Mouse (Mus musculus): ENCODE measurements around the gene St6galnac3. TPM values are rescaled to one million over a fixed set of nuclear protein-coding genes. Genes with fewer than 3 reads are reported as not detected.

The St6galnac3 gene
- total and polyA plus RNA-seq, 2 experiments from 2014 or later = 6.9 to 16.6 TPM

GRCm38 (mm10) chr3:153276101-153276829 lies 448.7 kb downstream of the St6galnac3 start:
- TF ChIP-seq CTCF (IDR thresholded peaks at IDR 0.05; ENCODE audit: low read depth) = no peak
- 41% methylated on average over 8 of the region's 8 CpGs for WGBS
- ATAC-seq (no peak), DNase-seq (no peak)
- peaks cover 15% of the 10 kb centered on the region for H3K4me1 ChIP-seq (ENCODE audit: insufficient read depth)
- H3K4me3 ChIP-seq (ENCODE audit: low read depth, low read length) = no peak overlapping the region
- no peak overlapping the region for H3K9ac ChIP-seq
- H3K27me3 ChIP-seq (ENCODE audit: insufficient read depth, low read length) = no peaks in the 10 kb centered on the region
- H3K4me2 ChIP-seq (ENCODE audit: low read depth) = no peak overlapping the region; the same call in 1 of the 2 replicates
- no peaks in the 10 kb centered on the region for H3K36me3 ChIP-seq (ENCODE audit: insufficient read depth)
- H3K27ac ChIP-seq (ENCODE audit: low read depth, low read length) = no peak overlapping the region
- H3K9me3 ChIP-seq (ENCODE audit: low read length) = no peaks in the 10 kb centered on the region

DNA sequence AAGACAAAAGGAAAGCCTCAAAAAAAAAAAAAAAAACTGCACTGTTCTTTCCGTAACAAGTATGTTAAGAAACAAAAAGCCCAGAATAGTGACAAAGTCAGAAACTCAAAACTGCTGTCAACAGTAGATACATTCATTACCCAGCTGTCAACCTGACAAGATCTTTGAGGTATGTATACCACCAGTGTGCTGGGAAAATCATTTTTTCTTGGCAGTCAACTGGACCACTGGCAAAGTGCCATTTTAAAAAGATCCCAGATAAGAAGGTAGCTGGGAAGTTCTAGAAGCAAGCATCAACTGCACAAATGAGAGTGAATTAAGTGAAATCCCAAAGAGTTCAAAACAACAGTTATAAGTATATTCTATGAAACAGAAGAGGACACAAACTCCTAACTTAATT lies 452.7 kb downstream of the St6galnac3 start:
- H3K27ac ChIP-seq (ENCODE audit: low read depth, low read length) = no peak overlapping the region
- TF ChIP-seq CTCF (IDR thresholded peaks at IDR 0.05; ENCODE audit: low read depth) = no peak
- no peak overlapping the region for H3K9ac ChIP-seq
- WGBS = 85% methylated on average over 1 of the region's 1 CpGs
- H3K4me3 ChIP-seq (ENCODE audit: low read depth, low read length) = no peak overlapping the region
- no peaks in the 10 kb centered on the region for H3K9me3 ChIP-seq (ENCODE audit: low read length)
- no peak for DNase-seq
- no peak for ATAC-seq
- peaks cover 10% of the 10 kb centered on the region for H3K4me1 ChIP-seq (ENCODE audit: insufficient read depth)
- H3K36me3 ChIP-seq (ENCODE audit: insufficient read depth) = no peaks in the 10 kb centered on the region
- H3K27me3 ChIP-seq (ENCODE audit: insufficient read depth, low read length) = no peaks in the 10 kb centered on the region
- no peak overlapping the region for H3K4me2 ChIP-seq (ENCODE audit: low read depth)

- no peak overlapping the region for H3K4me2 ChIP-seq (ENCODE audit: low read depth)
- no peaks in the 10 kb centered on the region for H3K9me3 ChIP-seq (ENCODE audit: low read length)
- no peak overlapping the region for H3K4me3 ChIP-seq (ENCODE audit: low read depth, low read length)
- no peak for DNase-seq
- TF ChIP-seq CTCF (IDR thresholded peaks at IDR 0.05; ENCODE audit: low read depth) = no peak
- 68% methylated on average over 8 of the region's 8 CpGs for WGBS
- H3K9ac ChIP-seq = no peak overlapping the region
- no peaks in the 10 kb centered on the region for H3K27me3 ChIP-seq (ENCODE audit: insufficient read depth, low read length)
- 0 out of 2 replicates have a peak, but pooled peaks cover 3% of the 10 kb centered on the region for H3K4me1 ChIP-seq (ENCODE audit: insufficient read depth)
- H3K36me3 ChIP-seq (ENCODE audit: insufficient read depth) = no peaks in the 10 kb centered on the region
- no peak for ATAC-seq
- H3K27ac ChIP-seq (ENCODE audit: low read depth, low read length) = no peak overlapping the region
These were observed 457.6 kb downstream of the St6galnac3 start for GRCm38 (mm10) chr3:153267397-153267796.

DNA sequence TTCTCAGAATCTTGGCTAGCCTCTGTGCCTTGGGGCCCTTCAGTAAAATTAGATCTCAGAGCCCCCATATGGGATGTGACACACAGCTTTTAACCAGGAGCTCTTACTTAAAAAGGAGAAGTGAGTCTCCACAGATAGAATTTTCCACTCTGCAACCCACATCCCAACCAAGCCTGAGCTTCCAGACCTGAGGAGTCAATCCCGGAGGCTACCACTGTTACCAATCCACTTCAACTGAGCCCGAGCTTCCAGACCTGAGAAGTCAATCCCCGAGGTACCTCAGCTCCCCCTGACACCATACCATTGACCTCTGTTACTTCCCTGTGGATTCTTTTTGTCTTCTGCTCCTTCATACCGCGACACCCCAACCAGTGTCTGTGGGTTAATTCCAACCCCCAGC lies 463.0 kb downstream of the St6galnac3 start:
- no peak for TF ChIP-seq CTCF (IDR thresholded peaks at IDR 0.05; ENCODE audit: low read depth)

DNA sequence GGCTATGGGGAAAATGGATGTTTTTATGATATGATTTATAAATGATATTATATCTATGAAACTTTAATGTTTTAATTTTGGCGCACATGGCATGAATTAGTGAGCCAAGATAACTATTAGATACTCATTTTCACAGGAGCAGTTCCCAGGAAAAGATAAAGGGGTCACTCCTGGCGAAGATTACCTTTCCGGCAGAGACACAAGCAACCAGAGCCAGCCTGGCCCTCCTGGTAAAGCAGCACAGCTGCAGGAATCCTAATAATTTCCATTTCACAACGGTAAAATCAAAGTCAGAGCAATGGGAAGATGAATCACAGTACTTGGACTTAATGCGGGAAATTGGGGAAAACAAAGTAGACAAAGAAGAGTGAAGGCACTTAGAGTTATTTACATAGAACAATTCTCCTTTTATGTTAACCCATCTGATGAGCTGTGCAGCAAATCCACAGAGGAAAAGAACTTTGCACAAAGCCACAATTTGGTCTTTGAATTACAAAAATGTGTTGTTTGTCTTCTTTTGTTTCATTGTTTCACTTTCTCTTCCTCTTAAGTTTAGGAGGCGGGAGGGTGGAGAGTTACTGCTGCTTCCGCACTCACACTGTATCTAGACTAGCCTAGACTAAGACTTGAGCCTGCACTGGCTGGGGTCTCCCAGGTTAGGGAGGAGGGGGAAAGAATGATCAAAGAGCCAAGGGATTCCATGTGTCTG lies 464.6 kb downstream of the St6galnac3 start:
- WGBS = 62% methylated on average over 7 of the region's 7 CpGs
- Histone ChIP-seq H3K36me3 (ENCODE audit: insufficient read depth) (no peaks in the 10 kb centered on the region), H3K4me2 (ENCODE audit: low read depth) (no peak overlapping the region), H3K27me3 (ENCODE audit: insufficient read depth, low read length) (no peaks in the 10 kb centered on the region), H3K27ac (ENCODE audit: low read depth, low read length) (no peak overlapping the region), H3K9ac (no peak overlapping the region), H3K4me1 (ENCODE audit: insufficient read depth) (0 out of 2 replicates have a peak, but pooled peaks cover 2% of the 10 kb centered on the region), H3K4me3 (ENCODE audit: low read depth, low read length) (no peak overlapping the region), H3K9me3 (ENCODE audit: low read length) (no peaks in the 10 kb centered on the region)
- TF ChIP-seq CTCF (IDR thresholded peaks at IDR 0.05; ENCODE audit: low read depth) = no peak
- ATAC-seq (no peak), DNase-seq (no peak)

More for the DNA sequence above, 463.0 kb downstream of the St6galnac3 start:
- H3K27ac ChIP-seq (ENCODE audit: low read depth, low read length) = no peak overlapping the region
- H3K4me2 ChIP-seq (ENCODE audit: low read depth) = no peak overlapping the region
- H3K4me3 ChIP-seq (ENCODE audit: low read depth, low read length) = no peak overlapping the region
- ATAC-seq (no peak), DNase-seq (no peak)
- H3K36me3 ChIP-seq (ENCODE audit: insufficient read depth) = no peaks in the 10 kb centered on the region
- 82% methylated on average over 5 of the region's 5 CpGs for WGBS
- no peaks in the 10 kb centered on the region for H3K9me3 ChIP-seq (ENCODE audit: low read length)
- 0 out of 2 replicates have a peak, but pooled peaks cover 5% of the 10 kb centered on the region for H3K4me1 ChIP-seq (ENCODE audit: insufficient read depth)
- H3K27me3 ChIP-seq (ENCODE audit: insufficient read depth, low read length) = no peaks in the 10 kb centered on the region
- H3K9ac ChIP-seq = no peak overlapping the region

DNA sequence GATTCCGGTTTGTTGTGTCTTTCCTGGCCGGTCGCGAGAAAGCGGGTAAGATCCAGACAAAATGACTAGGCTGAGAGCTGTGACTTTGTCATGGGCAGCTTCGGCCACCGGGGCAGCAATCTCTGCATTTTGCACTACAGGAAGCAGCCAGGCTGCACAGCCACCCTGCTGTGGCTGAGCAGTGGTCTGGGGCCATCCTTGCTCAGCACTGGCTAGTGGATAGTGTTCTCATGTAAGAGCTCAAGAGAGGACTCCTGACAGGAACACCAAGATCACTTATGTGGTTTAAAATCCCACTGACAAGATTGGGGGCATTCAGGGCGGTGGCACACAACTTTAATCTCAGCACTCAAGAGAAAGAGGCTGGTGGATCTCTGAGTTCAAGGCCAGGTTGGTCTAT lies 469.1 kb downstream of the St6galnac3 start:
- no peak for ATAC-seq
- Histone ChIP-seq H3K9me3 (ENCODE audit: low read length) (no peaks in the 10 kb centered on the region), H3K4me2 (ENCODE audit: low read depth) (no peak overlapping the region), H3K36me3 (ENCODE audit: insufficient read depth) (no peaks in the 10 kb centered on the region), H3K4me3 (ENCODE audit: low read depth, low read length) (no peak overlapping the region), H3K9ac (no peak overlapping the region), H3K27me3 (ENCODE audit: insufficient read depth, low read length) (no peaks in the 10 kb centered on the region), H3K4me1 (ENCODE audit: insufficient read depth) (0 out of 2 replicates have a peak, but pooled peaks cover 2% of the 10 kb centered on the region), H3K27ac (ENCODE audit: low read depth, low read length) (no peak overlapping the region)
- no peak for DNase-seq
- no peak for TF ChIP-seq CTCF (IDR thresholded peaks at IDR 0.05; ENCODE audit: low read depth)
- WGBS = 87% methylated on average over 8 of the region's 8 CpGs

DNA sequence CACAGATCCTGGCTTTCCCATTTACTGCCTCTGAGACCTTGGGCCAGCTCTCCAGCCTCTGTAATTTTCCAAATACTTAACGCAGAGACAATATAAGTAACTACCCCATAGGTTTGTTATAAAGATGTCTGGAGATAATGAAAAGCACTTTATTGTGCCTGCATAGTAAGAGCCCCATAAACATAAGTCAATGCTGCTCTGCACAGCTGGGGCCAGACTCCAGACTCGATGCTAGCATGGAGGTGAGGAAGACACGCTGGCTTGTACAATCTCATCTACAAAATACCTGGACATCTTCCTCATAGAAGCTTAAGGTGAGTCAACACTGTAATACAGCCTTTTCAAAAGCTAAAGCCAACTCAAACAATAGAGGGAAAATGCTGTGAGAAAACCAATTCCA lies 473.3 kb downstream of the St6galnac3 start:
- WGBS = 94% methylated on average over 3 of the region's 3 CpGs
- H3K4me2 ChIP-seq (ENCODE audit: low read depth) = no peak overlapping the region
- H3K27ac ChIP-seq (ENCODE audit: low read depth, low read length) = no peak overlapping the region
- no peaks in the 10 kb centered on the region for H3K4me1 ChIP-seq (ENCODE audit: insufficient read depth)
- no peak overlapping the region for H3K4me3 ChIP-seq (ENCODE audit: low read depth, low read length)
- H3K27me3 ChIP-seq (ENCODE audit: insufficient read depth, low read length) = no peaks in the 10 kb centered on the region
- ATAC-seq = no peak
- TF ChIP-seq CTCF (IDR thresholded peaks at IDR 0.05; ENCODE audit: low read depth) = no peak
- no peaks in the 10 kb centered on the region for H3K9me3 ChIP-seq (ENCODE audit: low read length)
- no peaks in the 10 kb centered on the region for H3K36me3 ChIP-seq (ENCODE audit: insufficient read depth)
- no peak overlapping the region for H3K9ac ChIP-seq
- DNase-seq = no peak
